Mouse (Mus musculus): Measurements from ENCODE around the gene Syt9. TPM values are rescaled to one million over a fixed set of nuclear protein-coding genes. Genes with fewer than 3 reads are reported as not detected.

Syt9 gene
- polyA plus RNA-seq, 1 experiment from 2014 or later = 1.5 TPM

DNA sequence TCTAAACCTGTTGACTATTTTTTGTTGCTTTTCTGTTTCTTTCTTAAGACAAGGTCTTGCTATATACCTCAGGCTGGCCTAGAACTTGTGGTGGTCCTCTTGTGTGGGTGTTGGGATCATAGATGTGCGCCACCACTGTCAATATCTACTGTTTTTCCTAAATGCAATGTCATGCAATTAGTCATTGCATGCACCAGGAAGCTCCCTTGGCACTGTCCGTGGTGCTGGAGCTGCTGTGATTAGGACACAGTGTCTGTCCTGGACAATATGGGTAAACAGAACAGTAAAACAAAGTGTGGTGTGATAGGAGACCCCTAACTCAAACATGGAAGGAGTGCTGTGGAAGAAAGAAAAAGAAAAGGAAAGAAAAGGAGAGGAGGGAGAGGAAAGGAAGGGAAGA, 22.2 kb downstream of the Syt9 start:
- ATAC-seq (ENCODE audit: borderline replicate concordance, extremely low read depth, low FRiP score, low TSS enrichment) = no peak
- H3K27ac ChIP-seq = no peak overlapping the region
- 43% methylated on average over 2 of the region's 2 CpGs for WGBS
- no peaks in the 10 kb centered on the region for H3K4me1 ChIP-seq
- H3K9me3 ChIP-seq = no peaks in the 10 kb centered on the region
- no peak overlapping the region for H3K9ac ChIP-seq
- H3K27me3 ChIP-seq = no peaks in the 10 kb centered on the region
- H3K36me3 ChIP-seq = no peaks in the 10 kb centered on the region
- no peak overlapping the region for H3K4me3 ChIP-seq
- H3K4me2 ChIP-seq = no peak overlapping the region

- no peaks in the 10 kb centered on the region for H3K27me3 ChIP-seq
- no peak for ATAC-seq (ENCODE audit: borderline replicate concordance, extremely low read depth, low FRiP score, low TSS enrichment)
- H3K4me1 ChIP-seq = no peaks in the 10 kb centered on the region
- no peaks in the 10 kb centered on the region for H3K36me3 ChIP-seq
- no peak overlapping the region for H3K4me2 ChIP-seq
- no peak overlapping the region for H3K27ac ChIP-seq
- WGBS = 81% methylated on average over 15 of the region's 15 CpGs
- H3K9me3 ChIP-seq = no peaks in the 10 kb centered on the region
- H3K4me3 ChIP-seq = no peak overlapping the region
- H3K9ac ChIP-seq = no peak overlapping the region
Measured at GRCm38 (mm10) chr7:107400061-107400799, 29.7 kb downstream of the Syt9 start.

- Histone ChIP-seq H3K4me1 (no peaks in the 10 kb centered on the region), H3K27ac (no peak overlapping the region), H3K9ac (no peak overlapping the region), H3K9me3 (no peaks in the 10 kb centered on the region), H3K4me2 (no peak overlapping the region), H3K4me3 (no peak overlapping the region), H3K36me3 (no peaks in the 10 kb centered on the region), H3K27me3 (no peaks in the 10 kb centered on the region)
- ATAC-seq (ENCODE audit: borderline replicate concordance, extremely low read depth, low FRiP score, low TSS enrichment) = no peak
- 87% methylated on average over 3 of the region's 3 CpGs for WGBS
Measured at GRCm38 (mm10) chr7:107403261-107403660, 32.7 kb downstream of the Syt9 start.

DNA sequence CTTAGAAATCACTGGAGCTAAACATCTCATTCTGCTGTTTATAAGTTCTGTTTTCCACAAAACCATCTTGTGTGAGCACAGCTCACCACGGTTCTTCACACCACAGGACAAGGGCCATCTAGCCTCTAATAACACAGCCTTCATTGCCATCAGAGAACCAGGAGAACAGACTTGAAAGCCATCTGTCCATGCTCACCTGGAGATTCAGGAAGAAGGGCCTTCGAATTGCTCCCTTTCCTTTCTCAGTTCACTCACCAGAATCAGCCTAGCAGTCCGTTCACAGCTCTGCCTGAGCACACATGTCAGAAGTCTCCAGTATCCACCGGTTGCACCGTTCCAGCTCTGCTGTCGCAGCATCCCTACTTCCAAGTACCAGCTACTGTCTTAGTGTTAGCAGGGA, 44.4 kb downstream of the Syt9 start:
- WGBS = 79% methylated on average over 6 of the region's 6 CpGs
- ATAC-seq (ENCODE audit: borderline replicate concordance, extremely low read depth, low FRiP score, low TSS enrichment) = no peak

DNA sequence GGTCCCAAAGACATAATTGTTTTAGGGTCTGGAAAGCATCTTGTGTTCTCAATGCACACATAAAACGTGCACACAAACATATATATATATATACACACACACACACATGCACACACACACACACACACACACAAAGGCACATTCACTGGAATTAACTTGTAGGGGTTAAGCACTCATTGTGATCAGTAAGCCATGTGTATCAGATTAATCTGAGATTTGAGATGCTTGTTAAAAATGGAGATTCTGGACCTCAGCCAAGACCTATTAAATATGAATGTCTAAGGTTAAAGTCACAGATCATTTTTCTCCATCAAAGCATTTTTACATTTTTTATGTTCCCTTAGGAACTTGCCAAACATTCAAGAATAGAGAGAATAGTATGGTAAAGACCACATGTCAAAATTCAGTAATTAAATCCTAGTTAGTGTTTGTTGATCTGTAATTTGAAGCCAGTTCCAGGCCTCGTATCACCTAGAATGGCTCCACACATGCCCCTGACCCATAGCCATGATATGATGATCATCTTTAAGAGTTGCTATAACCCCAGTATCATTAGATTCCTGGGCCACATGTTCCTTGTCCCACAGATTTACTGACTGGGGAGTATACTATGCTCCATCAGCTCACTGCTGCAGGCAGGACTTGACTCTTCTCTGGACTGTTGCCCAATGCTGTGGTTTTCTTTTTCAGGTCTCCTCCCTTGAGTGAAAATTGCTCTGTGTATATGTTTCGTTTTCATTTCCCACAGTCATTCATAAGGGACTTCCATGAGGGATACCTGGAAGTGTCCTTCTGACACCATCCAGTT, 46.7 kb downstream of the Syt9 start:
- H3K4me3 ChIP-seq = no peak overlapping the region
- no peaks in the 10 kb centered on the region for H3K4me1 ChIP-seq
- no peak overlapping the region for H3K4me2 ChIP-seq
- ATAC-seq (ENCODE audit: borderline replicate concordance, extremely low read depth, low FRiP score, low TSS enrichment) = 0 out of 2 replicates have a peak, but pooled peaks have one; percentile 39
- H3K36me3 ChIP-seq = no peaks in the 10 kb centered on the region
- no peak overlapping the region for H3K27ac ChIP-seq
- 43% methylated on average over 3 of the region's 3 CpGs for WGBS
- H3K27me3 ChIP-seq = no peaks in the 10 kb centered on the region
- H3K9ac ChIP-seq = no peak overlapping the region
- no peaks in the 10 kb centered on the region for H3K9me3 ChIP-seq

More for the DNA sequence above, 44.4 kb downstream of the Syt9 start:
- Histone ChIP-seq H3K36me3 (no peaks in the 10 kb centered on the region), H3K9ac (no peak overlapping the region), H3K27me3 (no peaks in the 10 kb centered on the region), H3K4me2 (no peak overlapping the region), H3K9me3 (no peaks in the 10 kb centered on the region), H3K27ac (no peak overlapping the region), H3K4me1 (no peaks in the 10 kb centered on the region), H3K4me3 (no peak overlapping the region)

GRCm38 (mm10) chr7:107437381-107437780, 66.9 kb downstream of the Syt9 start:
- 92% methylated on average over 3 of the region's 3 CpGs for WGBS
- H3K4me2 ChIP-seq = no peak overlapping the region
- no peak for ATAC-seq (ENCODE audit: borderline replicate concordance, extremely low read depth, low FRiP score, low TSS enrichment)

GRCm38 (mm10) chr7:107444579-107444978, 74.1 kb downstream of the Syt9 start:
- H3K9me3 ChIP-seq = no peaks in the 10 kb centered on the region
- no peaks in the 10 kb centered on the region for H3K36me3 ChIP-seq
- no peak for ATAC-seq (ENCODE audit: borderline replicate concordance, extremely low read depth, low FRiP score, low TSS enrichment)
- no peak overlapping the region for H3K27ac ChIP-seq
- no peaks in the 10 kb centered on the region for H3K4me1 ChIP-seq
- no peak overlapping the region for H3K4me3 ChIP-seq
- no peak overlapping the region for H3K4me2 ChIP-seq
- H3K27me3 ChIP-seq = no peaks in the 10 kb centered on the region
- H3K9ac ChIP-seq = no peak overlapping the region

More at GRCm38 (mm10) chr7:107437381-107437780, 66.9 kb downstream of the Syt9 start:
- Histone ChIP-seq H3K27me3 (no peaks in the 10 kb centered on the region), H3K9me3 (no peaks in the 10 kb centered on the region), H3K9ac (no peak overlapping the region), H3K4me3 (no peak overlapping the region), H3K27ac (no peak overlapping the region), H3K36me3 (no peaks in the 10 kb centered on the region), H3K4me1 (no peaks in the 10 kb centered on the region)

GRCm38 (mm10) chr7:107454660-107455059, 84.1 kb downstream of the Syt9 start:
- no peaks in the 10 kb centered on the region for H3K27me3 ChIP-seq
- ATAC-seq (ENCODE audit: borderline replicate concordance, extremely low read depth, low FRiP score, low TSS enrichment) = no peak
- H3K4me3 ChIP-seq = no peak overlapping the region
- no peaks in the 10 kb centered on the region for H3K36me3 ChIP-seq
- no peak overlapping the region for H3K9ac ChIP-seq
- 85% methylated on average over 2 of the region's 2 CpGs for WGBS
- no peaks in the 10 kb centered on the region for H3K9me3 ChIP-seq
- H3K27ac ChIP-seq = no peak overlapping the region
- no peak overlapping the region for H3K4me2 ChIP-seq
- no peaks in the 10 kb centered on the region for H3K4me1 ChIP-seq

DNA sequence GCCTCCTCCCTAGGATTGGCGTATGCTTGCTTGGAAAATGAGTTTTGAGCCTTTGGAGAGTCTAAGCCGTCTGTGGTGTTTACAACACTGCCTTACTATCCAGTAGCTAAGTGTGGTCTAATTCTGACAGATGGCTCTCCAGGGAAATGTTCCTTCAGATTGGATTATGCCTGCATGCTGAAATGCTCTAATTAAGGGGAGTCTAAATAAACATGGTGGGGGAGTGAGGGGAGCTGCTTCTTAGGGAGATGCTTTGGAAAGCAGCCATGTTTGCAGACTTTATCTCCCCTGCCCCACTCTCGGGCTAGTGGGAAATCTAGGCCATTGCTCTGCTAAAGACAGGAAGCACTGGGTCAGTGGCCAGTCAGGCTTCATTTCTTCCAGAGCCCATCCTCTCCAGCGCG, 84.6 kb downstream of the Syt9 start:
- no peaks in the 10 kb centered on the region for H3K4me1 ChIP-seq
- no peak overlapping the region for H3K9ac ChIP-seq
- no peaks in the 10 kb centered on the region for H3K27me3 ChIP-seq
- no peak overlapping the region for H3K4me2 ChIP-seq
- no peaks in the 10 kb centered on the region for H3K9me3 ChIP-seq
- ATAC-seq (ENCODE audit: borderline replicate concordance, extremely low read depth, low FRiP score, low TSS enrichment) = no peak
- WGBS = 40% methylated on average over 5 of the region's 5 CpGs
- no peaks in the 10 kb centered on the region for H3K36me3 ChIP-seq
- H3K4me3 ChIP-seq = no peak overlapping the region
- H3K27ac ChIP-seq = no peak overlapping the region

- H3K4me3 ChIP-seq = no peak overlapping the region
- H3K9me3 ChIP-seq = no peaks in the 10 kb centered on the region
- H3K27ac ChIP-seq = no peak overlapping the region
- H3K9ac ChIP-seq = no peak overlapping the region
- 71% methylated on average over 4 of the region's 4 CpGs for WGBS
- H3K4me2 ChIP-seq = no peak overlapping the region
- no peaks in the 10 kb centered on the region for H3K27me3 ChIP-seq
- H3K4me1 ChIP-seq = no peaks in the 10 kb centered on the region
- H3K36me3 ChIP-seq = no peaks in the 10 kb centered on the region
- no peak for ATAC-seq (ENCODE audit: borderline replicate concordance, extremely low read depth, low FRiP score, low TSS enrichment)
Measured at GRCm38 (mm10) chr7:107461167-107461566, 90.6 kb downstream of the Syt9 start.

DNA sequence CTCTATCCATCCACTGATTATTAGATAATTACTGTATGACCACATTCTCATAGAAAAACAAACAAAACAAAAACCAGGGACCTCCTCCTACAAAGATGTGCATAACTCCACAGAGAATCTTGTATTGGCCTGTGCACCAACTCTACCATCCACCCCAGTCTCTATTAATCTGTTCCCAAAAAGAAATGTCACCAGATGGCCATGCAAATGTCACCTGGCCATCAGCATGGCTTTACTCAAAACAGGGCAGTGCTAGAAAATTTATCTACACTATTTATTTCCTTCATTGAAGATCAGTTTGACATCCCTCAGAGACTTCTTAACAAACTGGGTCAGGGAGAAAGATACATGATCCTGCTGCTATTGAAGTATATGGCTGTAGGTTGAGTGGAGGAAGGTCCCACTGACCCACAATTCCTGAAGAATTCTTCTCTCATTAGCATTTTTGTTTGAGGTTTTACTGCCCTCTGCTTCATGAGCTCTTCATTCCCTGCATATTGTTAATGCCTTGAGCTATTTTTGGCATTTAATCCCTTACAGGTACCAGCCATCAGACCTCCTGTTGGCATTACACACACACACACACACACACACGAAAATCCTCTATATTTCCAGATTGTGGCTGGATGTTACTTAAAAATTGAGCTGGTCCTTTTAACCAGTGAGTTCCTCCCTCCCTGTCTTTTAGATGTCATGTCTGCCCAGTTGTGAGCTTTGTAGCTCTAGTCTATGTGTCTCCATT, 91.3 kb downstream of the Syt9 start:
- ATAC-seq (ENCODE audit: borderline replicate concordance, extremely low read depth, low FRiP score, low TSS enrichment) = no peak
- H3K9ac ChIP-seq = no peak overlapping the region
- H3K4me3 ChIP-seq = no peak overlapping the region
- H3K27me3 ChIP-seq = no peaks in the 10 kb centered on the region
- H3K36me3 ChIP-seq = no peaks in the 10 kb centered on the region
- no peak overlapping the region for H3K4me2 ChIP-seq
- no peak overlapping the region for H3K27ac ChIP-seq
- no peaks in the 10 kb centered on the region for H3K4me1 ChIP-seq
- no peaks in the 10 kb centered on the region for H3K9me3 ChIP-seq
- 55% methylated on average over 1 of the region's 1 CpGs for WGBS

DNA sequence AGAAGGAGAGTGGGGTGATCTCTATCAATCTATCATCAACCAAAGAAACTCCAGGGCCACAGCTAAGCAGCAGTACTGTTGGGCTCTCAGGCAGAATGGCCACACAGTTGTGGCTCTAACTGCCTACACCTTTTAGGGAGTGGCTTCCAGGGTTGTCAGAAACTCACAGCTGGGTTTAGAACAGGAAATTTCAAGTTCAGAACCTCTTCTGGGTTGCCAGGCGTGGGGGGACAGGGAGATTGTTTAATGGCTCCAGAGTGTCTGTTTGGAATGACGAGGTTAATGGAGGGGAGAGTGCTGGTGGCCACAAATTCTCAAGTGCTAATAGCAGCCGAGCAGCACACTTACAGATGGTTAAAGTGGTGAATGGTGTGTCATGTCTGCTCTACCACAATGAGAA, 92.4 kb downstream of the Syt9 start:
- ATAC-seq (ENCODE audit: borderline replicate concordance, extremely low read depth, low FRiP score, low TSS enrichment) = no peak
- Histone ChIP-seq H3K4me2 (no peak overlapping the region), H3K27ac (no peak overlapping the region), H3K27me3 (no peaks in the 10 kb centered on the region), H3K9me3 (no peaks in the 10 kb centered on the region), H3K9ac (no peak overlapping the region), H3K4me1 (no peaks in the 10 kb centered on the region), H3K36me3 (no peaks in the 10 kb centered on the region), H3K4me3 (no peak overlapping the region)
- 14% methylated on average over 3 of the region's 3 CpGs for WGBS
